Mouse (Mus musculus): Measurements from ENCODE around the gene Gm45717.

Gene Gm45717

DNA sequence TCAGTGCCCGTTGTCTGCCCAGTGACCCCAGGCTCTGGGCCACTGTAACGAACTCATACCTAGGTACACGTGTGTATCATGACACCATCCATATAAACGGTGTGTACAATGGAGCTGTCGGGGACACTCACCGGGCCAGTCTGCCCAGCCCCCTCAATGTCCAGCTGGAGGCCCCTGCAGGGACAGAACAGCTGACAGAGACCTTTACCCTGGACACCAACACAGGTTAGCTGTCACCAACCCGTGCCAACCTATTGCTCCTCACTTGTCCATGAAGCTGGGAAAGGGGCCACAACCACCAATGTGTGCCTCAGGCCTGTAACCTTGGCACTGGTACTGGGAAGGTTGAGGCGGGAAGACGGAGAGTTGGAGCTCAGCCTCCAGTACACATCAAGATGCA is 13.4 kb downstream of the Gm45717 start:
- no peak for DNase-seq

GRCm38 (mm10) chr7:140941222-140942051 is 14.3 kb downstream of the Gm45717 start, which contains the start of gene Pgghg:
Gene Pgghg, plus strand, starts transcription at chr7:140941391.
- peak; percentile 84 to 86 for DNase-seq

- no peak for DNase-seq
These were observed 16.0 kb downstream of the Gm45717 start for GRCm38 (mm10) chr7:140939669-140940171.

GRCm38 (mm10) chr7:140938896-140939295 is 16.8 kb downstream of the Gm45717 start:
- DNase-seq = no peak

GRCm38 (mm10) chr7:140938436-140938835 is 17.3 kb downstream of the Gm45717 start:
- DNase-seq = no peak

DNA sequence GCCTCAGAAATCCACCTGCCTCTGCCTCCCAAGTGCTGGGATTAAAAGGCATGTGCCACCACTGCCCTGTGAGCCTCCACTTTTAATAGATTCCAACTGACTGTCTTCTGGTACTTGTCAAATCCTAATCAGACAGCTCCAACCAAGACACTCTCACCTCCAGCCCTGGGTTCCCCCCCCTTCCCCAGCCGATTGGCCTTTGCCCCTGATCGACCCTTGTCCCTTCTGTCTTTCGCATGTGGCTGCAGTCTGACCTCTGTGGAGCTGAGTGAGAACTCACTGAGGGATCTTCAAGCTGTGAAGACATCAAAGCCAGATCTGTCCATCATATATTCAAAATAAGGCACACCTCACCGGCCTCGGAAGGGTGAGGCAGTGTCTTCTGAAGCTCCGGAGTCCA is 28.6 kb downstream of the Gm45717 start:
- no peak for DNase-seq

DNA sequence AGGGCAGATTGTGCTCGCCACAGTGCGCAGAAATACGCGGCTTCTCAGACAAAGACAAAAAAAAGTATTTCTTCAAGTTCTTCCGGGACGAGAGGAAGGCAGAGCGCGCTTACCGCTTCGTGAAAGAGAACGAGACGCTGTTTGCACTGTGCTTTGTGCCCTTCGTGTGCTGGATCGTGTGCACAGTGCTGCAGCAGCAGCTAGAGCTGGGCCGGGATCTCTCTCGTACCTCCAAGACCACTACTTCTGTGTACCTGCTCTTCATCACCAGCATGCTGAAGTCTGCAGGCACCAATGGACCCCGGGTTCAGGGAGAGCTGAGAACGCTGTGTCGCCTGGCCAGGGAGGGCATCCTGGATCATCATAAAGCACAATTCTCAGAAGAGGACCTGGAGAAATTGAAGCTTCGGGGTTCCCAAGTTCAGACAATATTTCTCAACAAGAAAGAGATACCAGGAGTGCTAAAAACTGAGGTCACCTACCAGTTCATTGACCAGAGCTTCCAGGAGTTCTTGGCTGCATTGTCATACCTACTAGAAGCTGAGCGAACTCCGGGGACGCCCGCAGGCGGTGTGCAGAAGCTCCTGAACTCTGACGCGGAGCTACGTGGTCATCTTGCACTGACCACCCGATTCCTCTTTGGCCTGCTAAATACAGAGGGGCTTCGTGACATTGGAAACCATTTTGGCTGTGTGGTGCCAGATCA is 32.5 kb downstream of the Gm45717 start:
- no peak for DNase-seq

DNA sequence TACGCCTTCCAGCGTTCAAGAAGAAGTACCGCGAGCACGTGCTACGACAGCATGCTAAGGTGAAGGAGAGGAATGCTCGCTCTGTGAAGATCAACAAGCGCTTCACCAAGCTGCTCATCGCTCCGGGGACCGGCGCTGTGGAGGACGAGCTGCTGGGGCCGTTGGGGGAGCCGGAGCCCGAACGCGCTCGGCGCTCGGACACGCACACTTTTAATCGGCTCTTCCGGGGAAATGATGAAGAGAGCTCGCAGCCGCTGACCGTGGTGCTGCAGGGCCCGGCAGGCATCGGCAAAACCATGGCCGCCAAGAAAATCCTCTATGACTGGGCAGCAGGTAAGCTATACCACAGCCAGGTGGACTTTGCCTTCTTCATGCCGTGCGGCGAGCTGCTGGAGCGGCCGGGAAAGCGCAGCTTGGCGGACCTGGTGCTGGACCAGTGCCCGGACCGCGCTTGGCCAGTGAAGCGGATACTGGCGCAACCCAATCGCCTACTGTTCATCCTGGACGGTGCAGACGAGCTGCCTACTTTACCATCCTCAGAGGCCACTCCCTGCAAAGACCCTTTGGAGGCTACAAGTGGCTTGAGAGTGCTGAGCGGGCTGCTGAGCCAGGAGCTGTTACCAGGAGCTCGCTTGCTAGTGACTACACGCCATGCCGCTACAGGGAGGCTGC is 33.2 kb downstream of the Gm45717 start:
- DNase-seq = peak; percentile 93 to 94

- no peak for DNase-seq
These were observed 34.3 kb downstream of the Gm45717 start for GRCm38 (mm10) chr7:140921225-140921975.

GRCm38 (mm10) chr7:140920418-140921029 is 35.2 kb downstream of the Gm45717 start, which contains the start of gene Nlrp6:
Gene Nlrp6, plus strand, starts transcription at chr7:140920902.
- DNase-seq = no peak

DNA sequence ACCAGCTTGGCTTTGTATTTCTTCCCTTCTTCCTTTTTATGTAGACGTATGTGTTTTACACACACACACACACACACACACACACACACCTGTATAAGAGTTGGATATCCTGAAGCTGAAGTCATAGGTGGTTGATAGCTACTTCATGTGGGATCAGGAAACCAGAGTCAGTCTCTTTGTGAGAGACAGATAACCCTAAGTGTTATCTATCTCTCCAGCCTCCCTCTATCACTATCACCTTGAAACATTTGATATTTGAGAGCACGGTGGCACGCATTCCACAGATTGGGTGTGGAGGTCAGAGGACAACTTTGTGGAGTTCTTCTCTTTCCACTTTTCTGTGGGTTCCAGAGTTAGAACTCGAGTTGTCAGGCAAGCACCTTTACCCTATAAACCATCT is 35.8 kb downstream of the Gm45717 start:
- DNase-seq = no peak

DNA sequence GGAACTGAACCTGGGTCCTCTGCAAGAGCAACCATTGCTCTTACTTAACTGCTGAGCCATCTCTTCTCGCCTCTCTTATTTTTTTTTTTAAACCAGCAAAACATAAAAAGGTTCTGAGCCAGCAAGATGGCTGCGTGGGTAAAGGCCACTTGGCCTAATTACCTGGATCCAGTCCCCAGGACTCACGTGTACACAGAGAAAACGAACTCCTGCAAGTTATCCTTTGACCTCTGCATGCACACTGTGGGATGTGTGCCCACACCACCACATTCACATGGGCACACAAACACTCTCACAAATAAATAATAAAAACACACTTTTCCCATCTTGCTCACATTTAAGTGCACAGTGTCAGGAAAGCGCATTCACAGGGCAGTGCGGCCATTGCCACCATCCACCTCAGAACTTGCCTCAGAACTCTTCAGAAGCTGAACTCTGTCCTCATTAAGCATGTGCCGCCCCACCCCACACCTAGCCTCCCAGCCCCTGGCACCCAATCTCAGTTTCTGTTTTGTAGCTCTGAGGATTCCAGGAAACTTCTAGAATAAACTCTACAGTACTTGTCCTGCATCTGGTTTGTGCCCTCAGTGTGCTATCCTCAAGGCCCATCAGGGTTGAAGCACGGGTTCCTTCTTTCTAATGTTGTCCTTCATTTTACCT is 41.6 kb downstream of the Gm45717 start:
- peak; percentile 80 to 84 for DNase-seq

GRCm38 (mm10) chr7:140912846-140913482 is 42.8 kb downstream of the Gm45717 start:
- peak; percentile 59 to 68 for DNase-seq

GRCm38 (mm10) chr7:140912293-140912692 is 43.4 kb downstream of the Gm45717 start:
- DNase-seq = no peak

DNA sequence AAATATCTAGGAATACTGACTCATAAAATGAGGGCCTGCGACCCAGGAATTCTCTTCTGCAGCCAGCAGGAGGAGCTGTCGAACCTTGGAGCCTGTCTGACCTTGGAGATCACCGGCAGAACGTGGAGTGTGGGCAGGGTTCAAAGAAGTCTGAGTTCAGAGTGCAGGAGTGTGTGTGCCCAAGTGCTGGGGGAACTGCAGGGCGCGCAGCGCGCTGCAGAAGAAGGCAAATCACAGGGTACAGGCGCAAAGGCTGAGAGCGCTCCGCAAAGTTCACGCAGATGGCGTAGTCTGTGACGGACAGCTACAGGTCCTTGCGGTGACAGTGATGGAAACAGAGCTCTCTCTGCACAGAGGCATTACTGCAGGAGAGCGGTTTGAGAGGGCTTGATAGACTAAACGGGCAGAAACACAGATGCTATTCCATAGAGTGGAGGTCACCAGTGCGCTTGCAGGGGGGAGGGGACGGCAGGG is 47.1 kb downstream of the Gm45717 start:
- DNase-seq = peak; percentile 88 to 90

GRCm38 (mm10) chr7:140908181-140908580 is 47.6 kb downstream of the Gm45717 start:
- no peak for DNase-seq

- DNase-seq = no peak
These were observed 48.0 kb downstream of the Gm45717 start for GRCm38 (mm10) chr7:140907697-140908096.

GRCm38 (mm10) chr7:140907131-140907530 is 48.6 kb downstream of the Gm45717 start:
- DNase-seq = no peak

DNA sequence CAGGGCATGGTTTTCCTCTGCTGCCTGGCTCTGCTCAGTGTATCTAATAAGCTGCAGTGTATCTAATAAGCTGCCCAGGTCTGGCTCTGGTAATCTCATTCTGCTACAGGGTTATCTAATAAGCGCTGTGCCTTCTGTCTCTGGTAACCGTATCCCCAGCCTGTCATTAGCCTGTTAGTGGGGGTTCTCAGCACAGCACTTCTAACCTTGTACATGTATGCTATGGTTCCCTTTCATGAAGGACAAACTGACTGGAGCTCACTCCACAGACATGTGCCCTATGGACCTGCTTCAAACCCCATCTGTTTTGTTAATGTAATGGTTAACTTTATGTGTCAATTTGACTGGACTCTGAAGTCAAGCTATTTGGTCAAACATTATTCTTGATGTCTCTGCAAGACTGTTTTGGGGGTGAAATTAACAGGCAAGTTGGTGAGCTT is 50.1 kb downstream of the Gm45717 start:
- DNase-seq = peak; percentile 55 to 78

- DNase-seq = peak; percentile 74 to 90
These were observed 52.5 kb downstream of the Gm45717 start for GRCm38 (mm10) chr7:140903212-140903611.
